Mouse (Mus musculus) cerebellum, adult 2 months (tissue): ENCODE data around the gene Hist1h2an.

Experiments used
- CTCF ChIP-seq: fragments of 200-500 bp; IDR thresholded peaks from 2 replicates; pipeline ENCODE4 v1.5.1; 2011; ENCODE audit warnings: low read depth, mild to moderate bottlenecking, control low read depth, low read length, moderate library complexity, borderline replicate concordance; ENCODE audit not compliant: insufficient read depth
- POLR2A ChIP-seq: fragments of 200-500 bp; IDR thresholded peaks from 2 replicates; pipeline ENCODE4 v1.6.1; 2011; ENCODE audit warnings: low read length, control low read depth, borderline replicate concordance; ENCODE audit not compliant: insufficient read depth

GRCm38 (mm10) chr13:21790601-21791283 is 3.7 kb upstream of the Hist1h2an start:
- TF ChIP-seq POLR2A (no peak), CTCF (no peak)
